In the genomic region with DNA sequence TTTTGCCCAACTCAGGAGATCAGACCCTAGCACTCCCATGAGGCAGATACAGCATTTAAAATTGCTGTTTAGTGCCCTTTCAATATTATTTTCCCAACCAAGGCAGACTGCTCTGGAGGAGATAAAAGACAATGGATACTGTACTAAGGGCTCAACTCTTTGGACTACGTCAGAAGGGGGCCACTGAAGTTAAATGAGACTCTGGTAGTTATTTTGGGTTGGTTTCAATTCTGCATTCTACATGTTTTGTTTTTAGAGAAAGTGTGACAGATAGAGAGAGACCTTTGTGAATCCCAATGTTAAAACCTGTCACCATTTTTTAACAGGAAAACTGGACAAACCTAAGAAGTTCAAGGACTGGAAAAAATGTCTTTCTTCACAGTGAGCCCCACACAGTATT, we compare ENCODE assay signal across 9 mouse cellular contexts. TPM values are rescaled to one million over a fixed set of nuclear protein-coding genes. Genes with fewer than 3 reads are reported as not detected.
DNase-seq lines count a peak whose midpoint lies in the region; ATAC-seq lines count a peak whose summit lies in the region.
"Had no signal": no experiment of that assay in that cellular context is flagged by ENCODE, and none has a peak within 500 bp of the region (broad histone marks: within the 10 kb centered on the region; RNA-seq: fewer than 3 reads in every experiment).

No protein-coding gene starts in this region.

- peaks cover 84% of the 10 kb centered on the region for H3K4me1 ChIP-seq in megakaryocyte, embryonic 14.5 days
- peaks cover 20% of the 10 kb centered on the region for H3K4me1 ChIP-seq in forebrain, embryonic 15.5 days
- peaks cover 28% of the 10 kb centered on the region for H3K4me1 ChIP-seq in liver, embryonic 11.5 days (replicated peaks; ENCODE audit: control insufficient read depth, insufficient read depth, low read length)
- peaks cover 5% of the 10 kb centered on the region; the same call in 1 of the 2 replicates for H3K4me1 ChIP-seq in stomach, embryonic 14.5 days (ENCODE audit: control insufficient read depth, insufficient read depth, low read length)

- no peak for DNase-seq in liver, embryonic 11.5 days (ENCODE audit: low spot score)
- DNase-seq in frontal cortex, postnatal 10 days (ENCODE audit: low spot score in 2 of 2) = no peak
- no peak for DNase-seq in T-cell, adult 2 months (ENCODE audit: low spot score)
- DNase-seq in kidney, postnatal 10 days = no peak
- DNase-seq: gastrocnemius, postnatal 10 days had no signal

- WGBS in forebrain, embryonic 15.5 days = 81% methylated on average over 1 of the region's 1 CpGs
- WGBS in liver, embryonic 11.5 days = 63% methylated on average over 1 of the region's 1 CpGs
- WGBS in stomach, embryonic 14.5 days = 73% methylated on average over 1 of the region's 1 CpGs

- no peak overlapping the region for H3K27ac ChIP-seq in forebrain, embryonic 15.5 days (replicated peaks)
- H3K27ac ChIP-seq in liver, embryonic 11.5 days (ENCODE audit: low read depth, low read length) = peak overlapping the region; percentile 73; the same call in 1 of the 2 replicates
- no peak overlapping the region for H3K27ac ChIP-seq in stomach, embryonic 14.5 days (ENCODE audit: low read length)

- ATAC-seq in megakaryocyte, adult 5-6 weeks (ENCODE audit: poor library complexity, severe bottlenecking) = no peak
- ATAC-seq in forebrain, embryonic 15.5 days (replicated peaks) = no peak
- no peak for ATAC-seq in liver, embryonic 11.5 days (replicated peaks; ENCODE audit: low FRiP score)
- no peak for ATAC-seq in stomach, embryonic 14.5 days (ENCODE audit: insufficient number of reproducible peaks, insufficient read depth, low FRiP score, low read depth)

- H3K4me2 ChIP-seq in forebrain, embryonic 15.5 days (replicated peaks) = peak overlapping the region; percentile 97
- peak overlapping the region; percentile 99 for H3K4me2 ChIP-seq in liver, embryonic 11.5 days
- H3K4me2 ChIP-seq in stomach, embryonic 14.5 days (replicated peaks; ENCODE audit: low read depth, low read length) = peak overlapping the region; percentile 84

- H3K9ac ChIP-seq in forebrain, embryonic 15.5 days (replicated peaks) = peak overlapping the region; percentile 76; the same call in 1 of the 2 replicates
- H3K9ac ChIP-seq in liver, embryonic 11.5 days (ENCODE audit: low read depth, low read length) = no peak overlapping the region
- H3K9ac ChIP-seq in stomach, embryonic 14.5 days (replicated peaks; ENCODE audit: low read depth, low read length) = no peak overlapping the region

- no peaks in the 10 kb centered on the region for H3K27me3 ChIP-seq in megakaryocyte, embryonic 14.5 days (replicated peaks)
- H3K27me3 ChIP-seq in forebrain, embryonic 15.5 days = no peaks in the 10 kb centered on the region
- no peaks in the 10 kb centered on the region for H3K27me3 ChIP-seq in liver, embryonic 11.5 days (replicated peaks; ENCODE audit: control insufficient read depth, insufficient read depth, low read length)
- no peaks in the 10 kb centered on the region for H3K27me3 ChIP-seq in stomach, embryonic 14.5 days (ENCODE audit: control insufficient read depth, insufficient read depth, low read length)

- H3K4me3 ChIP-seq in megakaryocyte, embryonic 14.5 days (replicated peaks) = peak overlapping the region; percentile 99
- peak overlapping the region; percentile 84 for H3K4me3 ChIP-seq in forebrain, embryonic 15.5 days
- H3K4me3 ChIP-seq in liver, embryonic 11.5 days (ENCODE audit: low read depth, low read length) = peak overlapping the region; percentile 69
- no peak overlapping the region; the same call in 1 of the 2 replicates for H3K4me3 ChIP-seq in stomach, embryonic 14.5 days (ENCODE audit: low read depth, low read length)

- no peaks in the 10 kb centered on the region for H3K9me3 ChIP-seq in megakaryocyte, embryonic 14.5 days
- H3K9me3 ChIP-seq in forebrain, embryonic 15.5 days = no peaks in the 10 kb centered on the region
- no peaks in the 10 kb centered on the region for H3K9me3 ChIP-seq in liver, embryonic 11.5 days (ENCODE audit: control insufficient read depth, low read length)
- H3K9me3 ChIP-seq in stomach, embryonic 14.5 days (ENCODE audit: control insufficient read depth, low read depth, low read length) = no peaks in the 10 kb centered on the region

- peaks cover 15% of the 10 kb centered on the region for H3K36me3 ChIP-seq in megakaryocyte, embryonic 14.5 days (replicated peaks; ENCODE audit: low read length)
- no peaks in the 10 kb centered on the region for H3K36me3 ChIP-seq in forebrain, embryonic 15.5 days
- no peaks in the 10 kb centered on the region for H3K36me3 ChIP-seq in liver, embryonic 11.5 days (ENCODE audit: control insufficient read depth, insufficient read depth, low read length)
- H3K36me3 ChIP-seq in stomach, embryonic 14.5 days (ENCODE audit: control insufficient read depth, insufficient read depth, low read length) = no peaks in the 10 kb centered on the region

RNA-seq across cellular contexts. Expression of gene Snx30, which starts 0.9 kb away (rescaled TPM):
- polyA plus RNA-seq in megakaryocyte, embryonic 14.5 days (2012; ENCODE audit: insufficient read depth, low replicate concordance) = 12.1 and 19.2 TPM in 2 replicates
- 16.8 and 17.9 TPM in 2 replicates for total RNA-seq in megakaryocyte, adult 5-6 weeks (2015)
- total RNA-seq in megakaryocyte, adult 5-6 weeks (2017) = 28.2 and 29.7 TPM in 2 replicates
- 10.7 and 13.0 TPM in 2 replicates for polyA plus RNA-seq in forebrain, embryonic 15.5 days (2015; fragmentation: Nextera tagmentation; extraction: Ambion mirVana)
- 5.7 and 6.5 TPM in 2 replicates for polyA plus RNA-seq in liver, embryonic 11.5 days (2014; fragmentation: Nextera tagmentation; extraction: Ambion mirVana)
- 8.9 and 10.8 TPM in 2 replicates for polyA plus RNA-seq in stomach, embryonic 14.5 days (2014; fragmentation: Nextera tagmentation; extraction: Ambion mirVana)

RNA-seq across cellular contexts. Expression of gene Inip, which starts 3.4 kb away (rescaled TPM):
- 6.1 and 9.7 TPM in 2 replicates for polyA plus RNA-seq in megakaryocyte, embryonic 14.5 days (2012; ENCODE audit: insufficient read depth, low replicate concordance)
- 41.6 and 49.0 TPM in 2 replicates for total RNA-seq in megakaryocyte, adult 5-6 weeks (2015)
- total RNA-seq in megakaryocyte, adult 5-6 weeks (2017) = 47.3 and 52.7 TPM in 2 replicates
- polyA plus RNA-seq in forebrain, embryonic 15.5 days (2015; fragmentation: Nextera tagmentation; extraction: Ambion mirVana) = 77.2 and 80.6 TPM in 2 replicates
- polyA plus RNA-seq in liver, embryonic 11.5 days (2014; fragmentation: Nextera tagmentation; extraction: Ambion mirVana) = 49.9 and 53.8 TPM in 2 replicates
- 55.4 and 57.6 TPM in 2 replicates for polyA plus RNA-seq in stomach, embryonic 14.5 days (2014; fragmentation: Nextera tagmentation; extraction: Ambion mirVana)
